Mouse (Mus musculus) embryonic facial prominence, embryonic 11.5 days (tissue): ENCODE data around the gene Pcna. TPM values are rescaled to one million over a fixed set of nuclear protein-coding genes. Genes with fewer than 3 reads are reported as not detected.

Source experiments
- ATAC-seq: fragments of 200-750 bp; cut with Nextera tagmentation; replicated peaks from 2 replicates; pipeline ENCODE4 v1.8.0; 2017; ENCODE audit warnings: low read depth; ENCODE audit not compliant: insufficient number of reproducible peaks, low FRiP score, low TSS enrichment
- DNase-seq: peaks from one replicate; pipeline ENCODE4 v3.0.0-alpha.2; 2015; ENCODE audit warnings: low spot score
- H3K27ac ChIP-seq: fragments of 300-500 bp; sonication (generic); replicated peaks from 2 replicates; pipeline ENCODE4 v1.5.1; 2014; ENCODE audit warnings: mild to moderate bottlenecking, low read depth, low read length, control low read depth
- H3K27me3 ChIP-seq: fragments of 300-500 bp; sonication (generic); 2 replicates; pipeline ENCODE4 v1.6.1; 2014; ENCODE audit warnings: mild to moderate bottlenecking, low read length, moderate library complexity, mixed read lengths; ENCODE audit not compliant: control insufficient read depth, insufficient read depth
- H3K36me3 ChIP-seq: fragments of 300-500 bp; sonication (generic); replicated peaks from 2 replicates; pipeline ENCODE4 v1.6.1; 2014; ENCODE audit warnings: low read depth, mild to moderate bottlenecking, low read length, moderate library complexity, mixed read lengths; ENCODE audit not compliant: control insufficient read depth, insufficient read depth
- H3K4me1 ChIP-seq: fragments of 300-500 bp; sonication (generic); 2 replicates; pipeline ENCODE4 v1.6.1; 2014; ENCODE audit warnings: low read length, mixed read lengths; ENCODE audit not compliant: control insufficient read depth, insufficient read depth
- H3K4me2 ChIP-seq: fragments of 300-500 bp; sonication (generic); 2 replicates; pipeline ENCODE4 v1.6.1; 2014; ENCODE audit warnings: low read depth, mild to moderate bottlenecking, control low read depth, low read length, moderate library complexity
- H3K4me3 ChIP-seq: fragments of 300-500 bp; sonication (generic); 2 replicates; pipeline ENCODE4 v1.5.1; 2014; ENCODE audit warnings: low read depth, low read length, control low read depth
- H3K9ac ChIP-seq: fragments of 300-500 bp; sonication (generic); replicated peaks from 2 replicates; pipeline ENCODE4 v1.6.1; 2014; ENCODE audit warnings: mild to moderate bottlenecking, control low read depth, low read length
- H3K9me3 ChIP-seq: fragments of 300-500 bp; sonication (generic); replicated peaks from 2 replicates; pipeline ENCODE4 v1.6.1; 2016; ENCODE audit warnings: mild to moderate bottlenecking, low read length, inconsistent platforms, mixed read lengths; ENCODE audit not compliant: control insufficient read depth
- WGBS: fragments of 180-500 bp; shearing (Covaris S2); extraction: QIAGEN DNeasy Blood & Tissue Kit; methylation state at CpG from one replicate; pipeline ENCODE4 v1.1.7; 2014; 5-methylcytosine and 5-hydroxymethylcytosine counted together
- polyA plus RNA-seq: library from polyadenylated mRNA; unstranded; fragments of >200 nt; fragmentation: Nextera tagmentation; extraction: Ambion mirVana; gene quantifications from 2 replicates; pipeline ENCODE4 v1.2.1, GENCODE M21; 2014

Pcna gene
- polyA plus RNA-seq, 1 experiment from 2014 or later, result 425 TPM

DNA sequence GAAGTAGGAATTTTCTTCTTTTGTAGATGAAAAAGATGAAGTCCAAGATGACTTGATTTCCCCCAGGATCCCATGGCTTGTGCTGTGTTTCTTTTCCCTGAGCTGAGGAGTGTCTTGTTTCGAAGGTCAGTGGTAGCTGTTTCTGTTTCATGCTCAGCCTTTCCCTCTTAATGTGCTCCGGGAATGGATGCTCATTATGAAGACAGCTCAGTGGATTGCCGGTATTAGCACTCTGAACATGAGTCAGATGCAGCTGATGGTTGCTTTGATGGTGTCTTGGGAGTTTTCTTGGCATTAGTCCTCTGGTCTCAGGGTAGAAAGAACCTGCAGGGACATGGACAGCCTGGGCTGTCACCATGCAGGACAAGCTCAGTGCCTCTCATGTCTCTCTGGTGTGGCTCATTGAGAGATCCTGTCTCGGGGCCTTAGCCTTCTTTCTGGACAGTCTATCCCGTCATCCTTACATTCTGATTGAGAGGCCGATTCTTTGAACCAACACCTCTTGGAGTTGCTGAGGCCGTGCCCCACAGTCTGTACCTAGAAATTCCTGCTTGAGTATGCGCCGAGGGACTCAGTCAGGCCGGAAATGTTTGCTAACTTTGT is 27.5 kb upstream of the Pcna start:
- peaks cover 3% of the 10 kb centered on the region; the same call in 1 of the 2 replicates for H3K4me1 ChIP-seq

DNA sequence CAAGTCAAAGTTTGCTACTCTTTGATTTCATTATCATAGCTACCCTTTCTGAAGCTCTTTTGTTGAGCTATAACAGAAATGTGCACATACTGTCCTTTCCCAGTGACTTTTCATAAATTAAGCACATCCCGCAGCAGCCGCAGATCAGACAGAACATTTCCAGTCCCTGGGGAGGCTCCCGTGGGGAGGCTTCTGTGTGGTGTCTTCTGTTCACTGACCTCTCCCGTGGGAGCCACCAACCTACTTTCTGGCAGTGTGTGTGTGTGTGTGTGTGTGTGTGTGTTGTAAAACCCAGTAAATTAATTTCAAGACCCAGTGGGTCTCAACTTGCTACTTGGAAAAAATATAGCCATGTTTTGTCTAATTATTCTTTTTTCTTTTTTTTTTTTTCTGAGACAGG is 26.9 kb upstream of the Pcna start:
- 82% methylated on average over 4 of the region's 4 CpGs for WGBS
- Histone ChIP-seq H3K4me3 (no peak overlapping the region), H3K4me2 (no peak overlapping the region), H3K27ac (no peak overlapping the region), H3K4me1 (peaks cover 3% of the 10 kb centered on the region; the same call in 1 of the 2 replicates), H3K9ac (no peak overlapping the region), H3K27me3 (no peaks in the 10 kb centered on the region), H3K36me3 (no peaks in the 10 kb centered on the region), H3K9me3 (no peaks in the 10 kb centered on the region)
- no peak for ATAC-seq
- DNase-seq, result no peak

More for the DNA sequence above, 27.5 kb upstream of the Pcna start:
- Histone ChIP-seq H3K4me3 (no peak overlapping the region), H3K9ac (no peak overlapping the region), H3K4me2 (no peak overlapping the region), H3K27ac (no peak overlapping the region), H3K9me3 (no peaks in the 10 kb centered on the region), H3K36me3 (no peaks in the 10 kb centered on the region), H3K27me3 (no peaks in the 10 kb centered on the region)
- ATAC-seq, result no peak
- 90% methylated on average over 10 of the region's 10 CpGs for WGBS
- no peak for DNase-seq

DNA sequence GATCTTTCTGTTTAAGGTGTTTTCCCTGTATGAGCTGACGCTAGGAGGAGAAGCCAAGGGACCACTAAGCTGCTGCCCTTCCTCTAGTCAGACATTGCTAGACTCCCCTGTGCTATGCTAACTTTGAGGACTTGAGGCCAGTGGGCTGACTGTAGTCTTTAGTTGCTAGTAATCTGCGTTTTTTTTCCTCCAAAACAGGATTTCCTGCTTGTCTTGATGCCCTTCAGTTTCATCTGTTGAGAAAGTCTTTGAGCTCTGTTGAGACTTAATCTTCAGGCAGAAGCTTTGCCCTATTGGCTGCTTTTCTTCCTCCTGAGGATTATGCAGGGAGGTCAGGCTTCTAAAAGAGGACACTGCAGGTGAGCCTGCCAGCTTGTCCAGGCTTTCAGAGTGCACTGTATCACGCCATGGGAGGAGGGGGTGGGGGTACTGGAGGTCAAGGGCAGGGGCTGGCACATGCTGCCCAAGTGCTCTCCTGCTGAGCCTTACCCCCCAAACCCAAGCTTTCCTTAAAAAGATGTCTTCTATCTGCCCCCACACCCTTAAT is 26.3 kb upstream of the Pcna start:
- H3K4me3 ChIP-seq, result no peak overlapping the region
- H3K4me1 ChIP-seq, result peaks cover 3% of the 10 kb centered on the region; the same call in 1 of the 2 replicates
- no peak for ATAC-seq
- no peak overlapping the region for H3K4me2 ChIP-seq
- no peaks in the 10 kb centered on the region for H3K9me3 ChIP-seq
- DNase-seq, result no peak
- H3K36me3 ChIP-seq, result no peaks in the 10 kb centered on the region
- no peak overlapping the region for H3K27ac ChIP-seq
- H3K27me3 ChIP-seq, result no peaks in the 10 kb centered on the region
- WGBS, result 75% methylated on average over 3 of the region's 3 CpGs
- H3K9ac ChIP-seq, result no peak overlapping the region

DNA sequence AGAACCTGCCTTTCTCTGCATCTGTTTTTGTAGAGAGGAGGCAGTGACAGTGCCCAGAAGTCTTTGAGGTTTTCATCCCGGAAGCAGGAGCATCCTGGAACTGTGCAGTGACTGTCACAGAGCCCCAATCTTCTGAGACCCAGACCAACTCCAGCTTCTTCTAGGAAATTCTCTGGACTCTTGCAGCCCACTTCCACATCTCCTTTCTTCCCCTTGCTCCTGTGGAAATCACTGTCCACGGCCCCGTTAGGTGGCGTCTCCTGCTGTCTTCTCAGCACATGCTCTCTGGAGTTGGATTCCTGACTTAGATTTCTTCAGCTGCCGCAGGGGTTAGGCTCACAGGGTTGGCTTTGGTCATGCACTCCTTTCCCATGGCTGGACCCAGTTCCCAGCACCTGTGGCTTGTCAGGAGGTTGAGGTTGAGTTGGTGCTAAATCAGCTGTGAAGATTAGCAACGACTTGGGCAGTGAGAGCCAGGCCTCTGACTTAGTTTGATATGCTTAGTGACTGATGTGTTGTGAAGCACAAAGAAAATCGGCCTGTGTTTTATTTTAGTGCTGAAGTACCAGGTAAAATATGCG is 25.2 kb upstream of the Pcna start:
- H3K36me3 ChIP-seq, result no peaks in the 10 kb centered on the region
- DNase-seq (no peak), ATAC-seq (no peak)
- H3K27ac ChIP-seq, result no peak overlapping the region
- no peaks in the 10 kb centered on the region for H3K9me3 ChIP-seq
- no peak overlapping the region for H3K4me3 ChIP-seq
- WGBS, result 76% methylated on average over 8 of the region's 8 CpGs
- no peak overlapping the region for H3K4me2 ChIP-seq
- H3K27me3 ChIP-seq, result no peaks in the 10 kb centered on the region
- peaks cover 3% of the 10 kb centered on the region; the same call in 1 of the 2 replicates for H3K4me1 ChIP-seq
- no peak overlapping the region for H3K9ac ChIP-seq

DNA sequence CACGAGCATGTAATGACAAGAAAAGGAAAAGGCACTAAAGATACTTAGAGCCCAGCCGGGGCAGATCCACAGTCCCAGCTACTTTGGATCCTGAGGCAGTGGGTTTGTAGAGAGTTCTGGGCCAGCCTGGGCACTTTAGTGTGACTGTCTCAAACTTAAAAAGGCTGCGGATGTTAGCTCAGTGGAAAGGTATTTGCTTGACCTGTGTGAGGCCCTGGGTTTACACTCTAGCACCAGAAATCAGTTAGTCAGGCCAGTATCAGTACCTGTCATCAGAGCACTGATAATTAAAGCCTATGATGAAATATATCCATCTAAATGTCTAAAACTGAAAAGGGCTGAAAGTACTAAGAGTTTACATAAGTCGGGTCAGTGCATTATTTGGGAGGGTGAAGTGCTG is 23.1 kb upstream of the Pcna start:
- Histone ChIP-seq H3K9ac (no peak overlapping the region), H3K4me2 (no peak overlapping the region), H3K27me3 (no peaks in the 10 kb centered on the region), H3K4me3 (no peak overlapping the region), H3K27ac (no peak overlapping the region), H3K9me3 (no peaks in the 10 kb centered on the region), H3K4me1 (no peaks in the 10 kb centered on the region), H3K36me3 (no peaks in the 10 kb centered on the region)
- ATAC-seq (no peak), DNase-seq (no peak)
- WGBS, result 82% methylated on average over 4 of the region's 4 CpGs

DNA sequence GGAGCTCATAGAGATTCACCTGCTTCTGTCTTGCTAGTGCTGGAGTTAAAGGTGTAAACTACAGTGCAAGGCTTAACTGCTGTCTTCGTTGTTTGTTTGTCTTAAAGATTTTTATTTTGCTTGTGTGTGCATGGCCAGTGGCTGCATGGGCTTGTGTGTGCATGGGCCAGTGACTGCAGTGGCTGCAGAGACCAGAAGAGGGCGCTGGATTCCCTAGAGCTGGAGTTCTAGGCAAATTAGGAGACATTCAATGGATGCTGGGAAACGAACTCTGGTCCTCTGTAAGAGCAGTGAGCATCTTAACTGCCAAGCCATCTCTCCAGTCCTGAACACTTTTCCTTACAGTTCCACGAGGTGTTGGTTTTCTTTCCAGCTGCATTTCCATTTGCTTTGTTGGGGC is 22.4 kb upstream of the Pcna start:
- no peaks in the 10 kb centered on the region for H3K36me3 ChIP-seq
- ATAC-seq, result no peak
- no peak overlapping the region for H3K9ac ChIP-seq
- H3K4me1 ChIP-seq, result no peaks in the 10 kb centered on the region
- no peak overlapping the region for H3K4me2 ChIP-seq
- H3K9me3 ChIP-seq, result no peaks in the 10 kb centered on the region
- H3K27ac ChIP-seq, result no peak overlapping the region
- H3K27me3 ChIP-seq, result no peaks in the 10 kb centered on the region
- WGBS, result 78% methylated on average over 4 of the region's 4 CpGs
- DNase-seq, result no peak
- no peak overlapping the region for H3K4me3 ChIP-seq

DNA sequence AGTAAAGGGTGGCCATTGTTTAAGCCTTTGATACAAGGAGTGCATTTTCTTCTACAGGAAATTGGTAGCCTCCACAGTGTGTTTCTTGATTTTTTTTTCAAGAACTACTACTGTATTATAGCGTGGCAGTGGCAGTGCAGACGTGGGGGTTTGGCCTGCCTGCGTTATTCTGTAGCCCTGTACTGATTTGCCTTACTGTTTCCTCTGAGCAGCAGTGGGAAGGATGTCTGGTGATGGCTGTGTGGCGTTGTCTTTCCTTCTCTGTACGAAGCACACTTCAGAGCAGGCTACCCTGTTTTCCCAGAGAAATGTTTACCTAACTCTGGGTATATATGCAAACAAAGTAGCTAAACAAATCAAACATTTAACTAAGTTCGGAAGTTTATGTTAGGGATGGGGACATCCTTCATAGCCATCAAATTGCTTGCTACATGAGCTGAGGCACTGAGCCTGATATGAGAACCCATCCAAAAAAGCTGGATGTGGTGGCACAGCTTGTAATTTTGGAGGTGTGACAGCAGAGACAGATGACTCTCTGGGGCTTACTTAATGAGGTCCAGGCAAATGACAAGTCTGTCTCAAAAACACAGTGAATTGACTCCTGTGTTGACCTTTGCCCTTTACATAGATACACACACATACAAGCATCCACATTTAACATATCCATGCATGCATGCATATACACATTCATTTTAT is 19.7 kb upstream of the Pcna start:
- ATAC-seq, result no peak
- Histone ChIP-seq H3K9me3 (no peaks in the 10 kb centered on the region), H3K4me3 (no peak overlapping the region), H3K4me1 (no peaks in the 10 kb centered on the region), H3K4me2 (no peak overlapping the region), H3K36me3 (no peaks in the 10 kb centered on the region), H3K27ac (no peak overlapping the region), H3K27me3 (no peaks in the 10 kb centered on the region), H3K9ac (no peak overlapping the region)
- 56% methylated on average over 6 of the region's 6 CpGs for WGBS
- DNase-seq, result no peak
